Mouse (Mus musculus) bone marrow, adult 2 months (tissue): Measurements from ENCODE around the gene Gm45337.

Experiments
- CTCF ChIP-seq: fragments of 200-500 bp; IDR thresholded peaks from 2 replicates; pipeline ENCODE4 v1.5.1; 2011; ENCODE audit warnings: low read length, control low read depth; ENCODE audit not compliant: control insufficient read depth, insufficient read depth
- POLR2A ChIP-seq: fragments of 200-500 bp; IDR thresholded peaks from 2 replicates; pipeline ENCODE4 v1.6.1; 2011; ENCODE audit warnings: low read depth, mild to moderate bottlenecking, control low read depth, low read length, borderline replicate concordance; ENCODE audit not compliant: control insufficient read depth

DNA sequence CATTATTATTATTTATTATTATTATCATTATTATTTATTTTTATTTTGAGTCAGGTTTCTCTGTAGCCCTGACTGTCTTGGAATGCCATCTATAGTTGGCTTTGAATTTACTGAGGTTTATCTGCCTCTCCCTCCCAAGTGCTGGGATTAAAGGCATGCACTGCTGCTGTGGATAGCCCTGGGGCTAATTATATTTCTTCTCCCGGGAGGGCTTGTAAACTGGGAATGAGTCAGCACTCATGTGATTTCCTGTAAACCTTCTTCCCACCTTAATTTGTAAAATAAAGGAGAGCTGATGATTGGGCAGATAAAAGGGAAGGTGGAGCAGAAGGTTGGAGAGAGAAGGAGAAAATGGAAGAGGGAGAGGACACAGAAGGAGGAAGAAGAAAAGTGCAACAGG, 3.7 kb downstream of the Gm45337 start:
- no peak for TF ChIP-seq POLR2A
- TF ChIP-seq CTCF: no peak
